17 mouse cellular contexts compared by ENCODE assay signal in genomic region chr15:98094905-98095304, GRCm38 (mm10).
"Had no signal": no experiment of that assay in that cellular context is flagged by ENCODE, and none has a peak within 500 bp of the region (broad histone marks: within the 10 kb centered on the region; RNA-seq: fewer than 3 reads in every experiment).

No protein-coding gene starts in this region.

- DNase-seq: retina, postnatal 1 day; right cerebral cortex, adult 18-20 months; right cerebral cortex, postnatal 14 days; right cerebral cortex, postnatal 25 days; right cerebral cortex, postnatal 4 days; spleen, adult 18-20 months; thymus, adult 18-20 months; thymus, adult 2 months; thymus, postnatal 14 days; thymus, postnatal 25 days; thymus, postnatal 36 days; thymus, postnatal 4 days had no signal

- H3K4me1 ChIP-seq: stomach, embryonic 15.5 days had no signal

- H3K4me3 ChIP-seq: neural tube, embryonic 12.5 days; neural tube, embryonic 13.5 days; neural tube, embryonic 15.5 days; stomach, embryonic 15.5 days had no signal

- H3K36me3 ChIP-seq: neural tube, embryonic 12.5 days; neural tube, embryonic 13.5 days; neural tube, embryonic 15.5 days; stomach, embryonic 15.5 days had no signal

- H3K27ac ChIP-seq: neural tube, embryonic 12.5 days; neural tube, embryonic 13.5 days; neural tube, embryonic 15.5 days; stomach, embryonic 15.5 days; stomach, postnatal 0 days had no signal

- H3K27me3 ChIP-seq: neural tube, embryonic 12.5 days; neural tube, embryonic 13.5 days; neural tube, embryonic 15.5 days; stomach, embryonic 15.5 days had no signal
